Mouse (Mus musculus) cerebellum, postnatal 10 days (tissue): Measurements from ENCODE around the gene Prss44.
"Not testable (repeated sequence)": the region's sequence is repeated elsewhere in the genome, so short reads cannot be mapped to it uniquely, and the experiment has no call there.

ENCODE experiments used
- DNase-seq, 2 experiments: peaks; one replicate each; pipeline ENCODE4 v3.0.0; 2021; ENCODE audit warnings: mixed read lengths in 2 of 2

Prss44 gene

DNA sequence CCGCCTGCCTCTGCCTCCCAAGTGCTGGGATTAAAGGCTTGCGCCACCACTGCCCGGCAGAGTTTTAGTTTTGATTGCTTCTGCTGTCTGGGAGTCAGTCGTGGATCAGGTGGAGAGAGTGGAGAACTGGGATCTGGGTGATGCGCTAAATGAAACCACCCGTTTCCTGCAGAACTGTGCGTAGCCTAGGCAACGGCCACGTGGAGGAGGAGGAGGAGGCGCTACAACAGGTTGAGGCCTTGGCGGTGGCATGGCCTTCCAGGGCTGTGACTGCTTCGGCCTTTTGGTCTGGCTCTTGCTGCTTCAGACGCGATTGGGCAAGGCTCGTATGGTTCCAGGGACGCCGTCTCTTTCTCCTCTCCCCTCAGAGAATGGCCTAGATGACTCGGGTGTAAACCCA, at the start of gene Prss44:
Gene Prss44 (plus strand): TSS at position 206 of the 400 bp plus-strand sequence.
- no peak for DNase-seq

DNA sequence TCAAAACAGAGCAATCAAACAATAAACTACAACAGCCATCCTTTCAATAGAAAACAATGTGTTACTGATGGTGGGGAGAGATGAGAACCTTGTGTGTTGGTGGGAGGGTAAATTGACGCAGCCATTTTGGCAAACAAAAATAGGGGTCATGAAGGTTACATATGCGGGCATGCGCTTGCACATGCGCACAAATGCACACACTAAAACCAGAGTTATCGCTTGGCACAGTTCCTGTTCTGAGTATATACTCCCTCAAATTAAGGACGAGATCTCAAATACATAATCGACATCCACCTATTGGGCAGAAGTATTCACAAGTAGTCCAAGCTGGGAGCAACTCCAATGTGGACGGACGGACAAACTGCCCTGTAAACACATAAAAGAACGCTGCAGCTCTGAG, 41.5 kb upstream of the Prss44 start:
- DNase-seq = no peak

DNA sequence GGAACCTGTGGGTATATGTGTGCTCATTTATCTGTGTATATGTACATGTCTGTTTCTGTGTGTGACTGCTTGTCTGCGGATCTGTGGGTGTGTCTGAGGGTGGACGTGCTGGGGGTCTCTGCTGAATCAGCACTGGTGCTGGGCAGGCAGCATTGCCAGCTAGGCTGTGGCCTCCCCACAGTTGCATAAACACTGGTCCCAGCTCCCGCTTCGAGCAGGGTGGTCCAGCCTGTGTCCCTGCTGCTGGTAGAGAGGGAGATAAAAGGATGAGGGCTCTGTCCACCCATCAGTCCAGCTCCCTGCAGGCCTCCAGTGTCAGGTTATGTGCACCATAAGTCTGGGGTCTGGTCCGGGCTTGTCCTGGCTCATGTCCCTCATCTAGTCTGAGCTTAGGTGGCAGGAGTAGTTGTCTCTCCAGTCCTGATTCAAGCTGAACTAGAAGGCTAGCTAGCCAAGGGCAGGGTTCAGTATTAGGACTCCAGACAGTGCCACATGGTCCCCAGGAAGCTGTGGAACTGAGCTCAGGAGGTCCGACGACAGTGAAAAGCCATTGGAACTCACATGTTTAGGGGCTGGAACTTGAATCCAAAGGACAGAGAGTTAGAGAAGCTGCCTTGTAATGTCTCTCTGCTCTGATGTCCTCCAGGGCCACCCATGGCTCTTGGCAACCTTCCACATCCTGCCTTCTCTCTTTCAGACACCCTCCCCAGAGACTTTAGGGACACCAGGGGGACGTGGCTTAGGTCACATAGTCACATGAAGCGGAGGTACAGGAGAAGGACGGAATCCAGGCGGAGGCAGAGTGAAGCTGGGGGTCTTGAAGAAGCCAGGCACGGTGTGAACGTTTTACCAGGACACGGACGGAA, 39.2 kb upstream of the Prss44 start:
- DNase-seq = peak in 1 of 2 experiments; percentile 37

DNA sequence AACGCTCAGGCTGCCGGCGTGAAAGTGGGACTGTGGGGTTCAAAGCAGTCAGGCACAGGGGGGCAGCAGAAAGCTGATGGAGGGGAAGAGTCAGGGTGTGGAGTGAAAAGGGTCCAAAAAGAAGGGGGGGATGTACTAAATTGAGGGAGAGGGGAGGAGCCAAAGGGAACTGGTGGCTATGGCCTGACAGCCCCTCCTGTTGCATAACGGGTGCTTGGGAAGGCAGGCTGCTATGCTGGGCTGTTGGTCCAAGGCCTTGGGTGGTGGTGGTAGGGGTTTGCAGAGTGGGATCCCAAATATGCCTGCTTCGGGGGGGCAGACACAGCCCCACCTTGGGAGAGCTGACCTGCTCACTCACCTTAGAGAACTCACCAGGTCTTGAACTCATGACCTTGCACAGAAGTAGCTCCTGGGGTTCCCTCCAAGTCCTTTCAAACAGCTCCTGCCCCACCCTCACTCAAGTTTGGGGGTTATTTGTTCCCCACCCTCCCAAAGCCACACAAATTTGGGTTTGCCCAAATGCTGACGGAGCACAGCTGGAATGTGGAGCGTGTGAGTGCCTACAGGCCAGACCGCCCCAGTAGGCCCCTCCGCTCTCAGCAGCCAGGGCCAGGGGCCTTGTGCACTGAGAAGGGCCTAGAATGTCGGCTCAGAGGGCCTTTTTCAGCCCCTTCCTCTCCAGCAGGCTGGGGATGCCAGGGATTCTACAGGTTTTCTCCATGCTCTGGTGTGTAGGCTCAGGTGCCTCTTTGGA, 38.3 kb upstream of the Prss44 start:
- DNase-seq = no peak

DNA sequence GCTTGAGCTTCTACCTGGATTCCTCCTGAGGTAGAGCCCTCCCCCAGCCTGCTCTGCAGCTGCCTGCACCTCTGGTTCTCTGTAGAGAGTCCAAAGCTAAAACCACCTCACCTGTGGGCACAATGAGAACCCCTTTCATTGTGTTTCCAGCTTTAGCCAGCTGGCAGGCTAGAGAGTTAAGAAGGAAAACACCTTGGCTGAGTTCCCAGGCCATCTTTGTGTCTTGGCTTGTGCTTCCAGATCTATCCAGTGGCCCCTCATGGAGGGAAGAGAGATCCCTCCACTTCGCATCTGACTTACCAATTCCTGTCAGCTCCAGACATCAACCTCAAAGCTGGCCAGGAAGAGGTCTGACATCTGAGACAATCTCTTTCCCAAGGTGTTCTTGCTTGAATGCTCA, 35.7 kb upstream of the Prss44 start:
- peak; percentile 40 to 47 for DNase-seq

DNA sequence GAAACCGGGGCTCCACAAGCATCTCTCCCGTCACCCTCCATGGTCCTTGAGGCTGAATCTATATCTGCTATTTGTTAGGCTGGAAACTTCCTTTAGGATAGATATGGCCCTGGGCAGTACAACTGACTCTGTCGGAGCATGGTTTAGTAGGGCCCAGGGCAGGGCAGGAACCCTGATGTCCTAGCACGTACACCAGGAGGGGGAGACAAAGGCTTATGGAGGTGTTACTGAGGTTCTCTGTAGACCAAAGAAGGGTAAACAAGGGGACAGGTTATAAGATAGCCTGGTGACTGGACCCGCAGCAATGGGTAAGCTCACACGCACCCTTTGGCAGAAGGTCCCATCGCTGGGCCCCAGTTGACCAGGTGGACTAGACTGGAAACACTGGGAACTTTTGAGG, 35.2 kb upstream of the Prss44 start:
- DNase-seq = no peak

DNA sequence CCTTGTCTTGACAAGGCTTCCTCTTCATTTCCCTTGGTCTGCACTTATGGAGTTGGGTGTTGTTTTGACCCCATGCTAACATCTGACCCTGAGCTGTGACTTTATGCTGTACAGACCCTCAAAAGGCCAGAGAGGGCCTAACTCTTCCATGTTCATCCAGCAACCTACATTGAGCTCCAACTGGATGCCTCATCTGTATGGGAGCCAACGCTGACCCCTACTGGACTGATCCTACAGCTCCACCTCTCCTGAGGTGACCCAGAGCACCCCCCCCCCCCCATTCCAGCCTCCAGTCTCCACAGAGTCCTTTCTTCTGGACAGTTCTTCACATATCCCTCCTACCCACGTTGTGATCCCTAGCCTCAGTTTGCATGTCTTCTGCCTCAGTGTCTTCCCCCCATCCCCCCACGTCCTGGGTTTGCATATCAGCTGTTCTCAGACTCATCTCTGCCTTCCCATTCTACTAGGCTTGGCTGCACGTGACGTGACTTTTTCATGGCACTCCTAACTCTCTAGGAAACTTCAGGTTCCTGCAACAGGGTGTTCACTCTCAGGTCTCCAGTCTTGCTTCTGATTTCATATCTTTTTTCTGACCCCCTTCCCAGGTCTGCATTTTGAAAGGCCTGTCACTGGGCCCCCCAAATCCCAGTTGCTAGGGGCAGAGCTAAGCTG, 34.4 kb upstream of the Prss44 start:
- peak; percentile 51 to 52 for DNase-seq

DNA sequence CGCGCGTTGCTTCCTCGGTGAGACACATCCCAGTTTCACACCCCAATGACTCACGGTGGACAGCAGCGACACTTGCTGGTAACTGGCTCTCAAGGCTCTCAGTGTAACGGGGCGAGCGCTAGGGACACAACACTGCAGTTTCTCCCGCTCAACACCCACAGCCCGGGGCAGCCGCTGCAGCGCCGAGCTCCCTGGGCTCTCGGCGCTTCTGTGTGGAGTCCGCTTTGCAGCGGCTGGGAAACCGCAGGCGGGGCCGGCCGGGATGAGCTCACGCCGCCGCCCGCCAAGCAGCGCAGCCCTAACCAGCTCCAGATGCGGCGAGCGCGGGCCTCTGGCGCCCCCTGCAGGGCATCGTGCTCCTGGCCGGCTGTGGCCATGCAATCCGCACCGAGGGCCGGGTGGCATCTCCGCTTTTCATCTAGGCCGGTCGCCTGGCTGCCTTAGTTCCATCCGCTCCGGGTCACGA, 32.5 kb upstream of the Prss44 start:
- DNase-seq = peak; percentile 97 to 98

DNA sequence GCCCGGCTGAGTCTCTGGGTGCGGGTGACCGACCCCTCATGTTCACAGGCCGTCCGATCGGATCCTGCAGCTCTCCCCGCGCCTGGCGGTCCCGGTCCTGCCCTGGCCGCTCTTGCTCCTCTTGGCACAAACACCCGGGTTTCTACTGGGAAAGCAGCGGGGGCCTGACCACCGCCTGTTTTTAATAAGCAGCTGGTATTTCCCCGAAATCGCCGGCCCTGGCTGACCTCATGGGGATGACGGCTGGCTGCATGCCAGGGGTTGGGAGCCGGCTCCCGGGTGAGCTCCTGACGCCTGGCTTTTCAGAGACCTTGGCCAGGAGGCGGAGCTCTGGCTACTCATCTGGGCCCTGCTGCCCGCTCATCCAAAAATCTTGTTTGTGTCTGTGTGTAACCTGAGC, 32.1 kb upstream of the Prss44 start:
- DNase-seq = peak; percentile 93 to 96

DNA sequence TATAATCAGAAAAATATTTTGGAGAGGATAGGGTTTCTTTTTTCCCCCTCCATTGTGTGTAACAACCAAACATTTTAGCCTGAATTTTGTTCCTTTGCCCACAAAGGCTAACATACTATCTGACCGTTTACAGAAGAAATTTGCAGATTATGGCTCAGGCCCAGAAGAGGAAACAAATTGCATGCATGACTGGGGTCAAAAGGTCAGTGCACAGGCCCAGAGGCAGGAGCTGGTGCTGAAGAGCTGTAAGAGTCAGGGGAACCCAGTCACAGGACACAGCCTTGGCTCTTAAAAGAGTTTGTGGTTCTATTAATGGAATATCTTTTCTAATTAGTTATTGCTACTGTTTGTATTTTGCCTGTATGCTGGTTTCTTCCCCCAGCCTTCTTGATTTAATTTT, 30.2 kb upstream of the Prss44 start:
- DNase-seq = no peak

DNA sequence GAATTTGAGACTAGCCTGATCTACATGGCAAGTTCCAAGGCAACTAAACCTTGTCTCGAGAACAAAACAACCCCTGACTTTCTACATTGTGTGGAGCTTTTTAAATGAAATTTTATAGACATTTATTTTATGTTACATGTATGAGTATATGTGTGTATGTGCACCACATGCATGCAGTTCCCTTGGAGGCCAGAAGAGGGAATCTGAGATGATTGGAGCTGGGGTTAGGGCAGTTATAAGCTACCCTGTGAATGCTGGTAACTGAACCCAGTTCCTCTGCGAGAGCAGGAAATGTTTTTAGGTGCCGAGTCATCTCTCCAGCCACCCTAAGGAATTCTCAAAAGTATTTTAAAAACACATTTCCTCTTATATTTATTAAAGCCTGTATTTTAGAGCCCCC, 25.6 kb upstream of the Prss44 start:
- no peak for DNase-seq

DNA sequence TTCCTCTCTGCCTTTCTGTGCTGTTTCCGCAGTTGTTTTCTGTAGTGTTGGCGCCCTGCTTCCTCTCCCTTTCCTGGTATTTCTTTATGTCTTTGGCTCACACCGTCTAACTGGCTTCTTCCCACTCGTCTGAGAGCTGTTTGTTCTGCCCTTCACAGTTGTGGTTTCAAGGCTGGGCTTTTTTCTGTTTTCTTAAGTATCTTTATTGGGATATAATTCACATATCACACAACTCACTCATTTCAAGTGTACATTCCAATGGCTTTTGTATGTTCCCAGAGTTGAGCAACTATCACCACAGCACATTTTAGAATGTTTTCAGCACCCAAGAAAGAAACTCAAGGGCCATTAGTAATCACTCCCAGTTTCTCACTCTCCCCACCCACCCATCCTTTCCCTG, 23.3 kb upstream of the Prss44 start:
- DNase-seq = no peak

DNA sequence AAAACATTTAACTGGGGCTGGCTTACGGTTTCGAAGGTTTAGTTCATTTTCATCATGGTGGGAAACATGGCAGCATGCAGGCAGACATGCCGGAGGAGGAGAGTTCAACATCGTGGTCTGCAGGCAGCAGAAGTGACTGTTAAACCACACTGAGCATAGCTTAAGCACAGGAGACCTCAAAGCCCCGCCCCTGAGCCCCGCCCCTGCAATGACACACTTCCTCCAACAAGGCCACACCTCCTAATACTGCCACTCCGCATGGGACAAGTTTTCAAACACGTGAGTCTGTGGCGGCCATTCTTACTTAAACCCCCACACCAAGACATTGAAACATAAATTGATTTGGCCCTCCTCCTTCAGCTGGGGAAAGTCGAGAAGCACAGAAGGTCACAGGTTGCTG, 16.8 kb upstream of the Prss44 start:
- no peak for DNase-seq

DNA sequence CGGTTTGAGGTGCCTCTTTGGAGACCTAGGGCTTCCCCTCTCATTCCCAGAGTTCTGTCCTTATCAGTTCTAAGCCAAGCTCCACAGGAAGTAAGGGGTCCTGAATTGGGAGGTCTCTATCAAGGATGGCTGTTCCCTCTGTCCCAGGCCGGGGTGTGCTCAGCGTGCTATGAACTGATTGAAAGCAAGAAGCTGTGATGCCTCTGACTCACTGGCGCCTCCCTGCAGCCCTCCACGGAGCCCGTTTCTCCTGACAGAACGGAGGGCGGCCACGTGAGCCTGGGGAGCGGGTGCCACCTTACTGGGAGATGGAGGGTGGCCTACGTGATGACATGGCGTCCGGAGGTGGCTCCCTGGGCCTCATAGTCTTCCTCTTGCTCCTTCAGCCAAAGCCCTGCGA, 15.9 kb upstream of the Prss44 start, which contains the start of gene Prss42:
Gene Prss42 (plus strand): TSS at position 301 of the 400 bp plus-strand sequence.
- DNase-seq = no peak

DNA sequence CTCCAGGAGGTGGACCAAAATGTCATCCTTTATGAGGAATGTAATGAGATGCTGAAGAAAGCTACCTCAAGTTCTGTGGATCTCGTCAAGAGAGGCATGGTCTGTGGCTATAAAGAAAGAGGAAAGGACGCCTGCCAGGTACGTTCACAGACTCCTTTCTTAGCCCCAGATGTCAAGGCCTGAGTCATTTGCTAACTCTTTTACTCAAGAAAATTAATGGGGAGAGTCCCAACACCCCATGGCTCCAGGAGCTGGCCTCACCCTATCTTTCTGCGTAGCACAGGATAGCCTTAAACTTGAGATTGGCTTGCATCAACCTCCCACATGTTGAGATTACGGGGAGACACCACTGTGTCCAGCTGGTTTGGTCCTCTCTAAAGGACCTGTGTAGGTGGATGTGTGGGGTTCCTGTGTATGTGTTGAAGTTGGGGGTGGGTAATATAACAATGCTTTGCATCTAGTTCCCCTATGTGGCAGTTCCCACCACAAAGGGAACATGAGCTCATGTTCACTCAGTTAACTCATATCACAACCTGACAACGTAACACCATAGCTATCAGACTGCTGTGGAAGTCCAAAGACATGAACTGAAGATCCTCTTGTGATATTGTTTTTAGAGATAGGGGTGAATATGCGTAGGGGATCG, 12.8 kb upstream of the Prss44 start:
- DNase-seq = no peak

DNA sequence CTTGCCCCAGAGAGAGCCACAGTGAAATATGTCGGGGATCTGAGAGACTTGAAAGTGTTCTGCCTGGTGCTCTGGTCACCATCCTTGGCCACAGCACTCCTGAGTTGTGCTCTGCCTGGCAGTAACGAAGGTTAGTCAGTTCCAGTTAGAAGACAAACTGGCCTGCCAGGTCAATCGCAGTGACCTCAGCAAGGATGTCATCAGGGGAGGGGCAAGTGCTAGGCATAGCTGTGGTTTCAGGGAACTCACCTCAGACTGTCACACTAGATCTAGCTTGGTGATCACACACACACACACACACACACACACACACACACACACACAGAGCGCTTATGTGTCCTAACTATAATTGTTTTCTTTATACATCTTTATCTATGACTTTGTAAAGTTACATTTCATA, 10.5 kb upstream of the Prss44 start:
- DNase-seq = no peak

DNA sequence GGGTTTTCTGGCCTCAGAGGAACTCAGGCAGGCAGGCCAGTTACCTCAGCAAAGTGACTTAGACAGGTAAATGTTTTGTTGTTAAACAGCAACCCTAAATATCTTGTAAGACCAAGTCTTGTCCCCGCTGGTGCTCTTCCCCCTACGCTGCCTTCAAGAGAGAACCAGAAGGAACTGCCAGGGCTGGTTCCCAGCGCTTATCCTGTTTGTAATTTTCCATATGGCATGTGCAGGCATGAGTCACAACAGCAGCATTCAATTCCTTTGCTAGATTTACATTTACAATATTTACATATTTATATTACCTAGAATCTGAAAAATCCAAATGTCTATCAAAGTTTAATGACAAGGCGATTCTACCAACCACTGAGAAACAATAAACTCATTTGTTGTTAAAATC, 3.7 kb upstream of the Prss44 start:
- DNase-seq = no peak

DNA sequence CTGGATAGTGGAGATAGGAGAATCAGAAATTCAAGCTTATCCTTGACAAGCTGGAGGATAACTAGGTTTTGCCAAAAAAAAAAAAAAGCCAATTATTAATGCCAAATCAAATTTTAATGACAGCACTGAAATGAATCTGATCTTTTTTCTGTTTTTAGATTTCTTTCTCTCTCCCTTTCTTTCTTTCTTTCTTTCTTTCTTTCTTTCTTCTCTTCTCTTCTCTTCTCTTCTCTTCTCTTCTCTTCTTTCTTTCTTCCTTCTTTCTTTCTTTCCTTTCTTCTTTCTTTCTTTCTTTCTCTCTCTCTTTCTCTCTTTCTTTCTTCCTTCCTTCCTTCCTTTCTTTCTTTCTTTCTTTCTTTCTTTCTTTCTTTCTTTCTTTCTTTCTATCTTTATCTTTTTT, 6.8 kb downstream of the Prss44 start:
- DNase-seq = not testable (repeated sequence)

DNA sequence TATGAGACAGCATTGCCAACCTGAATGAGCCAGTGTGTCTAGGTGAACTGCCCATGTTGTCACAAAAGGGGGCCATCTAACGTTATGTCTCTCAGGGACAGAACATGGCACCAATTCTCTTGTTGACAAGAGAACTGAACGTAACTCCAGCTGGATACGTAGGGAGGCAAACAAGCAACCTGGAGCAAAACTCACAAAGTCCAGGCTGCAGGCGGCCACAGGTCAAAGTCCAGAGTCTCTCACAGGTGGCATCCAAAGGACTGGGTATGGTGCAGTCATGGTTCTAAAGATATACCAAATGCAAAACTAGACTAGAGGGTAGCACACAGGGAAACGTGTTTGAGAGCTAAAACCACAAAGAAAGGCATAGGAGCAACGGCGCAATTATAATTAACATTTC, 7.6 kb downstream of the Prss44 start:
- no peak for DNase-seq

DNA sequence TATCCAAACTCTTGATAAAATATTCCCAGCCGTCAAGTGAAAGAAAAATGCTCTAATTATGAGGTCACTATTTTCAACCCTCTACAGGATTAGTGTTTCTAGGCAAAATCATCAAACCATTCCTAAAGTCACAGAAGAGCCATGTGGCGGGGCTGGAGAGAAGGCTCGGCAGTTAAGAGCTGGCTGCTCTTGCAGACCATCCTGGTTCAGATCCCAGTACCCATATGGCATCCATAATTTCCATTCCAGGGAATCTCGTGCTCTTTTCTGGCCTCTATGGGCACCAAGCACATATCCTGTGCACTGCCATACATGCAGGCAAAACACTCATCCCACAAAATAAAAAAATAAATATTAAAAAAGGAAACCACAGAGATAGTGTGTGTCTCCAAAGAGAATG, 11.6 kb downstream of the Prss44 start:
- peak; percentile 72 to 73 for DNase-seq

DNA sequence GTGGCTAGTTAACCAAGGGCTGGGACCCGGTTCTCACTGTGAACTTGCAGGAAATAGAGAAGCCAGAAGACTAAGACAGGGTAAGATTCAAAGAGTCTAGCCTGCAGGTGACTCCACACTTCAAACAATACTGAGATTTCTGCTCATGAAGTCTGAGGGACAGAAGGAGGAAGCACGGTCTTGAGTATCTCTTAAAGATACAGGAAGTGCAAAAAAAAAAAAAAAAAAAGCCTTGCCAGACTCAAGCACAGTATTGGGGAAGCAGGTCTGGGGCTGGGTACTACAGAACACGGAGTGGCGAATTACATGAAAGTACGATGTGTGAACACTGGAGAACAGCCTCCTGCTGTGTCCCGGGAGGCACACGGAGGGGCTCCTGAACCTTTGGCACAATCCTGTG, 12.0 kb downstream of the Prss44 start:
- peak in 1 of 2 experiments; percentile 28 for DNase-seq

DNA sequence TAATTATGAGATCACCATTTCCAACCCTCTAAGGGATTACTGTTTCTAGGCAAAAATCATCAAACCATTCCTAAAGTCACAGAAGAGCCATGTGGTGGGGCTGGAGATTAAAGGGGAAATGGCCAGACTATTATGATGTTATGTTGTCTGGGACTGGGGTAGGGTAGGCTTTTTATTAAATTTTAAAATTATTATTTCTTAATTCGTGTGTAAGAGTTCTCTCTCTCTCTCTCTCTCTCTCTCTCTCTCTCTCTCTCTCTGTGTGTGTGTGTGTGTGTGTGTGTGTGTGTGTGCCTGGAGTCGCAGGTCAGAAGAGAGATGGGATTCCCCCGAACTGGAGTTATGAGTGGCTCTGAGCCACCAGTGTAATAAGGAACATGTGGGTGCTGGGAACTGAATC, 12.6 kb downstream of the Prss44 start, which contains the start of gene Prss43:
Gene Prss43 (plus strand): TSS at position 301 of the 400 bp plus-strand sequence.
- DNase-seq = no peak

DNA sequence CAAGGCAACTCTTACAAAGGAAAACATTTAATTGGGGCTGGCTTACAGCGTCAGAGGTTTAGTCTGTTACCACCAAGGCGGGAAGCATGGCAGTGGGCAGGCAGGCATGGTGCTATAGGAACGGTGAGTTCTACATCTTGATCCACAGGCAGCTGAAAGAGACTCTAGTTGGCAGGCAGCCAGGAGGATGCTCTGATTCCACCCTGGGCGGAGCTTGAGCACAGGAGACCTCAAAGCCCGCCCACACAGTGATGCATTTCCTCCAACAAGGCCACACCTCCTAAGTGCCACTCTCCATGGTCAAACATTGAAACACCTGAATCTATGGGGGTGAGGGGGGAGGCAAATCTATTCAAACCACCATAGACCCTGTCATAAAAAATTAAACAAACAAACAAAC, 19.2 kb downstream of the Prss44 start:
- DNase-seq = peak in 1 of 2 experiments; percentile 14
